Mouse (Mus musculus) ES-Bruce4 (cell line): ENCODE measurements around the gene Snd1.

Source experiments
- CTCF ChIP-seq: IDR thresholded peaks from one replicate; pipeline ENCODE4 v1.8.1; 2011; ENCODE audit warnings: low read depth, low read length
- POLR2A ChIP-seq: IDR thresholded peaks from one replicate; pipeline ENCODE4 v1.8.1; 2011; ENCODE audit warnings: low read length; ENCODE audit not compliant: insufficient read depth

DNA sequence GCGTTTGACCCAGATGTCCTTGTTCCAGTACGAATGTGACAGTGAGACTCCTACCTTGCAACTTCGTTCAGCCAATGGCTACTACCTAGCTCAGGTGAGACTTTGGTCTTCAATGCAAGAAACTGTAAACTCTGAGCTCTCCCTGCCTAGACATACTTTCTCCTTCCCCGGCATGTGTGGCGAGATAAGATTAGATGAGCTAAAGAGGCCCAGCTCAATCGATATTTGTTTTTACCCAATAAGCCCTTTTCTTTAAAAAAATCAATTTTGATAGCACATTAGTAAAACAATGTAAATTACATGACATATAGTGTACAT, 43.4 kb upstream of the Snd1 start:
- no peak for TF ChIP-seq CTCF
- TF ChIP-seq POLR2A, result no peak
